Mouse (Mus musculus): ENCODE measurements at regions not wholly inside any gene's neighbourhood (a gene's known extent, or its start where the extent isn't known, plus 50 kb on each side); places are given as distances from the start of the nearest gene placed in this dataset.

DNA sequence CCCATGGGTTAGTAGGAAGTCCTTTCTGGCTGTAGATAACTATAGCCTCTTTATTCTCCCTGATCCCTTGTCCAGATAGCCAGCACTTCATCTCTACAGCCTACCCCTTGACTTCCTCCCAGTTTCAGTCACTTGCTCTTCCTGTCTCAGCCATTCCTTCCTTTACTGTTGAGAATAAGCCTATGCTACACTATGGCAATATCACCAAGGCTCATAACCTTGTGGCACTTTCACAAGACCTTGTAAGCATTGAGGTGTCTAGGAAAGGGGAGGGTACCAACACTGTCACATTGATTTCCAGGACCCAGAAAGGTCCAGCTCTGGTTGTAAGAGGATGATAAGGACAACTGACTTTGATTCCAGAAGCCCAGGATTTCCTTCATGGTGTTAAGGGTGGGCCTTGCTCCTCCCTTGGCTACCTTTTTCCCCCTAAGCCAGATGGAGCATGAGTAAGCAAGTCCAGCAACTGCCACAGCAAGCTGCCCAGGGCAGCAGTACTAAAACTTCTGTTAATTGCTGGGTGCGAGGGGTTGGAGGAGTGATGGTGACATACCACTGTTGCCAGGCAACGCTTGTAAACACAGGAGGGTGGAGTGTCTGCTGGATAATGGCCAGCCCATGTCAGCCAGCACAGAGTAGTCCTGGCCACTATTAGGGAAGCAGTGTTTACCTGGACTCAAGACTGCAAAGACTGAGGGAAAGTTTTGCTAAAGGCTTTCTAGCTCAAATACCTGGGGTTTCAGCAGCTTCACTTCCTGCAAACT is 75.7 kb downstream of the Ankrd16 start:
- WGBS: 22% methylated on average over 2 of the region's 2 CpGs
- peak; percentile 59 for DNase-seq

GRCm38 (mm10) chr2:11869983-11870382 is 92.3 kb downstream of the Ankrd16 start:
- TF ChIP-seq CTCF (IDR thresholded peaks at IDR 0.05; ENCODE audit: low read depth): peak; percentile 37; the same call in 1 of the 2 replicates
- Histone ChIP-seq H3K4me3 (ENCODE audit: low read depth, low read length) (no peak overlapping the region), H3K9ac (no peak overlapping the region), H3K4me2 (no peak overlapping the region), H3K27me3 (ENCODE audit: insufficient read depth, low read length) (no peaks in the 10 kb centered on the region), H3K36me3 (ENCODE audit: insufficient read depth) (no peaks in the 10 kb centered on the region), H3K27ac (ENCODE audit: low read depth) (no peak overlapping the region), H3K4me1 (ENCODE audit: insufficient read depth) (no peaks in the 10 kb centered on the region), H3K9me3 (ENCODE audit: low read depth, low read length) (peaks cover 7% of the 10 kb centered on the region; the same call in 1 of the 2 replicates)
- ATAC-seq (ENCODE audit: insufficient read depth): no peak
- WGBS: 32% methylated on average over 2 of the region's 2 CpGs
- peak; percentile 7 for DNase-seq

More for the DNA sequence above, 75.7 kb downstream of the Ankrd16 start:
- Histone ChIP-seq H3K4me1 (ENCODE audit: insufficient read depth) (no peaks in the 10 kb centered on the region), H3K27ac (ENCODE audit: low read depth) (no peak overlapping the region), H3K4me2 (no peak overlapping the region), H3K27me3 (ENCODE audit: insufficient read depth, low read length) (no peaks in the 10 kb centered on the region), H3K36me3 (ENCODE audit: insufficient read depth) (no peaks in the 10 kb centered on the region), H3K9me3 (ENCODE audit: low read depth, low read length) (no peaks in the 10 kb centered on the region), H3K9ac (no peak overlapping the region), H3K4me3 (ENCODE audit: low read depth, low read length) (no peak overlapping the region)
- ATAC-seq (ENCODE audit: insufficient read depth): peak; percentile 92
- no peak for TF ChIP-seq CTCF (IDR thresholded peaks at IDR 0.05; ENCODE audit: low read depth)

DNA sequence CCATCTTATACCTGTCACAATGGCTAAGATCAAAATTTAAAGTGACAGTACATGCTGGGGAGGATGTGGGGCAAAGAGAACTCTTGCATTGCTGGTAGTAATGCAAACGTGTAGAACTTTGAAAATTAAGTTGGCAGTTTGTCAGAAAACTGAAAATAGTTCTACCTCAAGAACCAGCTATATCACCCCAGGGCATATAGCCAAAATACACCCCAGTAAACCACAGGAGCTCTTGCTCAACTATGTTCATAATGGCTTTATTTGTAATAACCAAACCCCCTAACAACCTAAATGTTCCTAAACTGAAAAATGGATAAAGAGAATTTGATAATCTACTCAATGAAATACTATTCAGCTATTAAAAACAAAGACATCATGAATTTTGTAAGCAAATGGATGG is 102.3 kb downstream of the Ankrd16 start:
- 11% methylated on average over 1 of the region's 1 CpGs for WGBS
- TF ChIP-seq CTCF (IDR thresholded peaks at IDR 0.05; ENCODE audit: low read depth): no peak
- Histone ChIP-seq H3K27me3 (ENCODE audit: insufficient read depth, low read length) (no peaks in the 10 kb centered on the region), H3K9me3 (ENCODE audit: low read depth, low read length) (0 out of 2 replicates have a peak, but pooled peaks cover under 1% of the 10 kb centered on the region), H3K36me3 (ENCODE audit: insufficient read depth) (no peaks in the 10 kb centered on the region), H3K27ac (ENCODE audit: low read depth) (no peak overlapping the region), H3K4me3 (ENCODE audit: low read depth, low read length) (no peak overlapping the region), H3K4me2 (no peak overlapping the region), H3K4me1 (ENCODE audit: insufficient read depth) (no peaks in the 10 kb centered on the region), H3K9ac (no peak overlapping the region)
- DNase-seq (no peak), ATAC-seq (ENCODE audit: insufficient read depth) (no peak)

DNA sequence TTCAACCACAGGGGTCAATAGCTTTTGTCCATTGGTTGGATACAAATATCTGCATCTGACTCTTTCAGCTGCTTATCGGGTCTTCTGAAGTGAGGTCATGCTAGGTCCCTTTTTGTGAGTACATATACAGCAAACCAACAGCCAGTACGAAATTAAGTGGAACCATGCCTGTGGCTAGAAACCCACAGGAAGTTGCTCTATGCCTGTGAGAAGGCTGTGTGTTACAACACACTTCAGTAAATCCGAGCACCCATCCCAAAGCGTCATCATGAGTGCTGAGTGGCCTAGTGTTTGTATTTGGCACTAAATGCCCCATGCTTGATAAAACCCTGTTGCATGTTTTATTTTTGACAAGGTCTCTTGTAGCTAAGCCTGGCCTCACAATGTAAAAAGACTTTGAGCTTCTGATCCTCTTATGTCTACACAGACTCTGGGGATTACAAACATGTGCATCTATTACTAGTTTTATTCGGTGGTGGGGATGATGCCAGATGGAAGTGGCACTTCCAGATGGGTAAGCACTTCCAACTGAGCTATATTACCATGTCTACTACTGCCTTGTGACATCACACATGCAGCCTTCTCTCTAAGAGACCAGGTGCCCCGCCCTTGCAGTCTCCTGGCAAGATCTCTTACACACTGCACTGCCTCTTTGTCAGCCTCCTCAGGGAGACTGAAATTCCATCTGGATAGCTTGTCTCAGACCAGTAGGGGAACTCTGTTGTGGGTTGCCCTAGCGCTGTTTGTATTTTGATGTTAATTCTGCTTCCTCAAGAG is 117.3 kb downstream of the Ankrd16 start:
- 74% methylated on average over 7 of the region's 7 CpGs for WGBS
- TF ChIP-seq CTCF (IDR thresholded peaks at IDR 0.05; ENCODE audit: low read depth): no peak
- no peak overlapping the region for H3K4me3 ChIP-seq (ENCODE audit: low read depth, low read length)

GRCm38 (mm10) chr2:11899698-11900660 is 122.3 kb downstream of the Ankrd16 start:
- Histone ChIP-seq H3K4me1 (ENCODE audit: insufficient read depth) (no peaks in the 10 kb centered on the region), H3K27ac (ENCODE audit: low read depth) (no peak overlapping the region), H3K9me3 (ENCODE audit: low read depth, low read length) (no peaks in the 10 kb centered on the region), H3K4me3 (ENCODE audit: low read depth, low read length) (no peak overlapping the region), H3K9ac (no peak overlapping the region), H3K4me2 (no peak overlapping the region), H3K36me3 (ENCODE audit: insufficient read depth) (no peaks in the 10 kb centered on the region), H3K27me3 (ENCODE audit: insufficient read depth, low read length) (no peaks in the 10 kb centered on the region)
- WGBS: 75% methylated on average over 11 of the region's 11 CpGs
- DNase-seq (peak; percentile 6), ATAC-seq (ENCODE audit: insufficient read depth) (peak; percentile 62; the same call in 1 of the 2 replicates)
- no peak for TF ChIP-seq CTCF (IDR thresholded peaks at IDR 0.05; ENCODE audit: low read depth)

More for the DNA sequence above, 117.3 kb downstream of the Ankrd16 start:
- ATAC-seq (ENCODE audit: insufficient read depth): no peak
- H3K27ac ChIP-seq (ENCODE audit: low read depth): no peak overlapping the region
- no peak overlapping the region for H3K4me2 ChIP-seq
- no peak overlapping the region for H3K9ac ChIP-seq
- no peaks in the 10 kb centered on the region for H3K27me3 ChIP-seq (ENCODE audit: insufficient read depth, low read length)
- no peaks in the 10 kb centered on the region for H3K36me3 ChIP-seq (ENCODE audit: insufficient read depth)
- no peaks in the 10 kb centered on the region for H3K4me1 ChIP-seq (ENCODE audit: insufficient read depth)
- DNase-seq: no peak
- H3K9me3 ChIP-seq (ENCODE audit: low read depth, low read length): no peaks in the 10 kb centered on the region

GRCm38 (mm10) chr2:11914782-11915181 is 137.1 kb downstream of the Ankrd16 start:
- Histone ChIP-seq H3K9ac (no peak overlapping the region), H3K27ac (ENCODE audit: low read depth) (no peak overlapping the region), H3K4me2 (no peak overlapping the region), H3K4me1 (ENCODE audit: insufficient read depth) (no peaks in the 10 kb centered on the region), H3K36me3 (ENCODE audit: insufficient read depth) (no peaks in the 10 kb centered on the region), H3K9me3 (ENCODE audit: low read depth, low read length) (no peaks in the 10 kb centered on the region), H3K27me3 (ENCODE audit: insufficient read depth, low read length) (no peaks in the 10 kb centered on the region), H3K4me3 (ENCODE audit: low read depth, low read length) (no peak overlapping the region)
- WGBS: 74% methylated on average over 1 of the region's 1 CpGs
- TF ChIP-seq CTCF (IDR thresholded peaks at IDR 0.05; ENCODE audit: low read depth): no peak
- ATAC-seq (ENCODE audit: insufficient read depth) (no peak), DNase-seq (peak; percentile 11)

All from lung, embryonic 14.5 days (tissue).